Mouse (Mus musculus): Measurements from ENCODE around the gene Gm40193. TPM values are rescaled to one million over a fixed set of nuclear protein-coding genes. Genes with fewer than 3 reads are reported as not detected.
"Not testable (repeated sequence)": the region's sequence is repeated elsewhere in the genome, so short reads cannot be mapped to it uniquely, and the experiment has no call there.

Gm40193 gene
- polyA plus RNA-seq, 1 experiment from 2014 or later: not detected

- no peak overlapping the region for H3K27ac ChIP-seq (ENCODE audit: low read length)
- 88% methylated on average over 7 of the region's 7 CpGs for WGBS
- no peak overlapping the region for H3K9ac ChIP-seq (ENCODE audit: low read depth, low read length)
- no peak overlapping the region for H3K4me3 ChIP-seq (ENCODE audit: low read depth, low read length)
- no peaks in the 10 kb centered on the region for H3K9me3 ChIP-seq (replicated peaks; ENCODE audit: control insufficient read depth, low read length, poor library complexity, severe bottlenecking)
- H3K4me1 ChIP-seq (ENCODE audit: control insufficient read depth, insufficient read depth, low read length): peaks cover 5% of the 10 kb centered on the region
- no peak overlapping the region for H3K4me2 ChIP-seq (ENCODE audit: low read length)
- peaks cover 14% of the 10 kb centered on the region for H3K36me3 ChIP-seq (ENCODE audit: control insufficient read depth, insufficient read depth, low read length)
- H3K27me3 ChIP-seq (ENCODE audit: control insufficient read depth, insufficient read depth, low read depth, low read length): no peaks in the 10 kb centered on the region
- no peak for ATAC-seq
These were observed 4.1 kb downstream of the Gm40193 start for GRCm38 (mm10) chr11:70528610-70529009.

- peaks cover 5% of the 10 kb centered on the region for H3K4me1 ChIP-seq (ENCODE audit: control insufficient read depth, insufficient read depth, low read length)
- 92% methylated on average over 12 of the region's 12 CpGs for WGBS
- H3K27ac ChIP-seq (ENCODE audit: low read length): no peak overlapping the region
- no peaks in the 10 kb centered on the region for H3K27me3 ChIP-seq (ENCODE audit: control insufficient read depth, insufficient read depth, low read depth, low read length)
- no peak for ATAC-seq
- peak overlapping the region; percentile 59 for H3K4me3 ChIP-seq (ENCODE audit: low read depth, low read length)
- no peaks in the 10 kb centered on the region for H3K9me3 ChIP-seq (replicated peaks; ENCODE audit: control insufficient read depth, low read length, poor library complexity, severe bottlenecking)
- H3K4me2 ChIP-seq (ENCODE audit: low read length): peak overlapping the region; percentile 80
- H3K36me3 ChIP-seq (ENCODE audit: control insufficient read depth, insufficient read depth, low read length): peaks cover 14% of the 10 kb centered on the region
- H3K9ac ChIP-seq (ENCODE audit: low read depth, low read length): peak overlapping the region; percentile 64; the same call in 1 of the 2 replicates
These were observed 6.5 kb downstream of the Gm40193 start for GRCm38 (mm10) chr11:70526211-70526610.

GRCm38 (mm10) chr11:70525726-70526125 lies 7.0 kb downstream of the Gm40193 start:
- ATAC-seq: peak; percentile 42
- peaks cover 14% of the 10 kb centered on the region for H3K36me3 ChIP-seq (ENCODE audit: control insufficient read depth, insufficient read depth, low read length)
- H3K9me3 ChIP-seq (replicated peaks; ENCODE audit: control insufficient read depth, low read length, poor library complexity, severe bottlenecking): no peaks in the 10 kb centered on the region
- peak overlapping the region; percentile 80 for H3K4me2 ChIP-seq (ENCODE audit: low read length)
- peak overlapping the region; percentile 59 for H3K4me3 ChIP-seq (ENCODE audit: low read depth, low read length)
- H3K27me3 ChIP-seq (ENCODE audit: control insufficient read depth, insufficient read depth, low read depth, low read length): no peaks in the 10 kb centered on the region
- H3K4me1 ChIP-seq (ENCODE audit: control insufficient read depth, insufficient read depth, low read length): peaks cover 5% of the 10 kb centered on the region
- 1% methylated on average over 12 of the region's 12 CpGs for WGBS
- H3K27ac ChIP-seq (ENCODE audit: low read length): no peak overlapping the region
- H3K9ac ChIP-seq (ENCODE audit: low read depth, low read length): peak overlapping the region; percentile 64

- Histone ChIP-seq H3K27ac (ENCODE audit: low read length) (no peak within 1 kb of the TSS), H3K4me3 (ENCODE audit: low read depth, low read length) (peak within 1 kb of the TSS; percentile 59), H3K4me1 (ENCODE audit: control insufficient read depth, insufficient read depth, low read length) (peaks cover 5% of the 10 kb centered on the region), H3K4me2 (ENCODE audit: low read length) (peak within 1 kb of the TSS; percentile 80), H3K36me3 (ENCODE audit: control insufficient read depth, insufficient read depth, low read length) (peaks cover 14% of the 10 kb centered on the region), H3K9ac (ENCODE audit: low read depth, low read length) (peak within 1 kb of the TSS; percentile 64), H3K27me3 (ENCODE audit: control insufficient read depth, insufficient read depth, low read depth, low read length) (no peaks in the 10 kb centered on the region), H3K9me3 (replicated peaks; ENCODE audit: control insufficient read depth, low read length, poor library complexity, severe bottlenecking) (no peaks in the 10 kb centered on the region)
- peak; percentile 93 for ATAC-seq
- WGBS: under 1% methylated on average over 24 of the region's 26 CpGs
These were observed 7.5 kb downstream of the Gm40193 start, which contains the start of gene Psmb6 for GRCm38 (mm10) chr11:70525184-70525678. Gene Psmb6 (plus strand): TSS chr11:70525367.

GRCm38 (mm10) chr11:70524782-70525181 lies 8.0 kb downstream of the Gm40193 start:
- Histone ChIP-seq H3K36me3 (ENCODE audit: control insufficient read depth, insufficient read depth, low read length) (peaks cover 14% of the 10 kb centered on the region), H3K4me1 (ENCODE audit: control insufficient read depth, insufficient read depth, low read length) (peaks cover 5% of the 10 kb centered on the region), H3K27me3 (ENCODE audit: control insufficient read depth, insufficient read depth, low read depth, low read length) (no peaks in the 10 kb centered on the region), H3K27ac (ENCODE audit: low read length) (no peak overlapping the region), H3K9me3 (replicated peaks; ENCODE audit: control insufficient read depth, low read length, poor library complexity, severe bottlenecking) (no peaks in the 10 kb centered on the region), H3K9ac (ENCODE audit: low read depth, low read length) (peak overlapping the region; percentile 56), H3K4me2 (ENCODE audit: low read length) (peak overlapping the region; percentile 53), H3K4me3 (ENCODE audit: low read depth, low read length) (peak overlapping the region; percentile 59)
- 6% methylated on average over 8 of the region's 8 CpGs for WGBS
- ATAC-seq: peak; percentile 25; the same call in 1 of the 2 replicates

GRCm38 (mm10) chr11:70523306-70523989 lies 9.3 kb downstream of the Gm40193 start:
- H3K27ac ChIP-seq (ENCODE audit: low read length); H3K27me3 ChIP-seq (ENCODE audit: control insufficient read depth, insufficient read depth, low read depth, low read length); H3K4me2 ChIP-seq (ENCODE audit: low read length); ATAC-seq; H3K9me3 ChIP-seq (replicated peaks; ENCODE audit: control insufficient read depth, low read length, poor library complexity, severe bottlenecking); H3K4me3 ChIP-seq (ENCODE audit: low read depth, low read length); H3K9ac ChIP-seq (ENCODE audit: low read depth, low read length); H3K4me1 ChIP-seq (ENCODE audit: control insufficient read depth, insufficient read depth, low read length): not testable (repeated sequence)
- peaks cover 11% of the 10 kb centered on the region for H3K36me3 ChIP-seq (ENCODE audit: control insufficient read depth, insufficient read depth, low read length)
- WGBS: 89% methylated on average over 8 of the region's 8 CpGs

GRCm38 (mm10) chr11:70520178-70520769 lies 12.5 kb downstream of the Gm40193 start:
- Histone ChIP-seq H3K4me3 (ENCODE audit: low read depth, low read length) (peak overlapping the region; percentile 22), H3K9me3 (replicated peaks; ENCODE audit: control insufficient read depth, low read length, poor library complexity, severe bottlenecking) (no peaks in the 10 kb centered on the region), H3K27ac (ENCODE audit: low read length) (peak overlapping the region; percentile 57; the same call in 1 of the 2 replicates), H3K9ac (ENCODE audit: low read depth, low read length) (peak overlapping the region; percentile 62), H3K36me3 (ENCODE audit: control insufficient read depth, insufficient read depth, low read length) (no peaks in the 10 kb centered on the region), H3K27me3 (ENCODE audit: control insufficient read depth, insufficient read depth, low read depth, low read length) (no peaks in the 10 kb centered on the region), H3K4me1 (ENCODE audit: control insufficient read depth, insufficient read depth, low read length) (no peaks in the 10 kb centered on the region), H3K4me2 (ENCODE audit: low read length) (peak overlapping the region; percentile 47)
- WGBS: 13% methylated on average over 41 of the region's 41 CpGs
- peak; percentile 58; the same call in 1 of the 2 replicates for ATAC-seq

- Histone ChIP-seq H3K36me3 (ENCODE audit: control insufficient read depth, insufficient read depth, low read length) (no peaks in the 10 kb centered on the region), H3K4me1 (ENCODE audit: control insufficient read depth, insufficient read depth, low read length) (no peaks in the 10 kb centered on the region), H3K27me3 (ENCODE audit: control insufficient read depth, insufficient read depth, low read depth, low read length) (no peaks in the 10 kb centered on the region), H3K27ac (ENCODE audit: low read length) (no peak within 1 kb of the TSS), H3K9ac (ENCODE audit: low read depth, low read length) (peak within 1 kb of the TSS; percentile 62), H3K9me3 (replicated peaks; ENCODE audit: control insufficient read depth, low read length, poor library complexity, severe bottlenecking) (no peaks in the 10 kb centered on the region), H3K4me2 (ENCODE audit: low read length) (peak within 1 kb of the TSS; percentile 47), H3K4me3 (ENCODE audit: low read depth, low read length) (peak within 1 kb of the TSS; percentile 22)
- ATAC-seq: no peak
- WGBS: 87% methylated on average over 10 of the region's 10 CpGs
These were observed 13.8 kb downstream of the Gm40193 start, which contains the start of gene Gltpd2 for GRCm38 (mm10) chr11:70518923-70519322. Gene Gltpd2 (plus strand): TSS chr11:70519196.

- H3K9me3 ChIP-seq (replicated peaks; ENCODE audit: control insufficient read depth, low read length, poor library complexity, severe bottlenecking): no peaks in the 10 kb centered on the region
- no peaks in the 10 kb centered on the region for H3K36me3 ChIP-seq (ENCODE audit: control insufficient read depth, insufficient read depth, low read length)
- H3K4me2 ChIP-seq (ENCODE audit: low read length): no peak overlapping the region
- no peak for ATAC-seq
- no peak overlapping the region for H3K4me3 ChIP-seq (ENCODE audit: low read depth, low read length)
- WGBS: 72% methylated on average over 1 of the region's 1 CpGs
- H3K9ac ChIP-seq (ENCODE audit: low read depth, low read length): no peak overlapping the region
- H3K4me1 ChIP-seq (ENCODE audit: control insufficient read depth, insufficient read depth, low read length): no peaks in the 10 kb centered on the region
- no peak overlapping the region for H3K27ac ChIP-seq (ENCODE audit: low read length)
- H3K27me3 ChIP-seq (ENCODE audit: control insufficient read depth, insufficient read depth, low read depth, low read length): no peaks in the 10 kb centered on the region
These were observed 14.3 kb downstream of the Gm40193 start for GRCm38 (mm10) chr11:70518436-70518835.
